Mouse (Mus musculus): ENCODE measurements around the gene Islr. TPM values are rescaled to one million over a fixed set of nuclear protein-coding genes. Genes with fewer than 3 reads are reported as not detected.

The Islr gene
- total RNA-seq, 2 experiments from 2014 or later = 11.9 to 26.1 TPM

GRCm38 (mm10) chr9:58214519-58215180, 10.5 kb upstream of the Islr start:
- peak; percentile 17 for DNase-seq
- Histone ChIP-seq H3K4me3 (no peak overlapping the region), H3K27ac (peak overlapping the region; percentile 38)
- intact Hi-C loops (cut with DNase I) = no loop called here
- no peak for TF ChIP-seq CTCF (IDR thresholded peaks at IDR 0.05)

- intact Hi-C loops (cut with DNase I) = no loop called here
- peak; percentile 12 for DNase-seq
- Histone ChIP-seq H3K27ac (peak overlapping the region; percentile 35; the same call in 1 of the 2 replicates), H3K4me3 (no peak overlapping the region)
- TF ChIP-seq CTCF (IDR thresholded peaks at IDR 0.05) = no peak
Measured at GRCm38 (mm10) chr9:58213865-58214264, 9.8 kb upstream of the Islr start.

DNA sequence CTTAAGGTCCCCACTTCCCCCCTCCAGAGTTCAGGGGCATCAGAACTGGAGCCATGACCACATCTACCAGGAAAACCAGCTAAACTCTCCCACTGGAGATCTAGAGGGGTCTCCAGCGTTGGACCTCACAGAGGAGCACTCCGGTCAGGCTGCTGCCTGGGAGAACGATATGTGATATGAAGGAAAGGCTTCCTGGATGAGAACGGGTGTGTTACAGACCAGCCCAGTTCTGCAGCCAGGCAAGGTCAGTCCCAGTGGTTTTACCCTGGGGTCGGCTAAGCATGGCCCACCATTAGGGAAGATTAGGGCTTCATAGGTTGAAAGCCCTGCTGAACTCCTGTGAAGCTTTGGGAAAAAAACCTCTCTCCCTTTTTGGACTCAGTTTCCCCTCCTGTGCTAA, 9.3 kb upstream of the Islr start:
- intact Hi-C loops (cut with DNase I) = no loop called here
- Histone ChIP-seq H3K4me3 (no peak overlapping the region), H3K27ac (0 out of 2 replicates have a peak overlapping the region, but pooled peaks have one; percentile 35)
- peak; percentile 9 for DNase-seq
- TF ChIP-seq CTCF (IDR thresholded peaks at IDR 0.05) = no peak

DNA sequence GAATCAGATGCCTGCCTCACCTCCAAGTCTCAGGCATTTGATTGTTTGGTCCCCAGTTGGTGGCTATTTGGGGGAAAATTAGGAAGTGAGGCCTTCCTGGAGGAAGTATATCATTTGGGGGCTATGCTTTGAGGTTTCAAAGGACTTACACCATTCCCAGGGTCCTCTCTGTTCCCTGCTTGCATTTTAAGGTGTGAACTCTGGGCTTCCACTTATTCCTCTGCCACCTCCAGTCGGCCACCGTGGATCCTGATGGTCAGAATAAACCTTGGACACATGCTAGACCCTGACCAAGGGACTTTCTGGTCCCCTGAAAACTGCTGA, 6.2 kb upstream of the Islr start:
- H3K27ac ChIP-seq = no peak overlapping the region
- no peak for DNase-seq
- no peak overlapping the region for H3K4me3 ChIP-seq
- intact Hi-C loops (cut with DNase I) = no loop called here
- no peak for TF ChIP-seq CTCF (IDR thresholded peaks at IDR 0.05)

- H3K4me3 ChIP-seq = no peak overlapping the region
- peak; percentile 4 for DNase-seq
- no peak overlapping the region for H3K27ac ChIP-seq
- no peak for TF ChIP-seq CTCF (IDR thresholded peaks at IDR 0.05)
- intact Hi-C loops (cut with DNase I) = no loop called here
Measured at GRCm38 (mm10) chr9:58209462-58210303, 5.6 kb upstream of the Islr start.

DNA sequence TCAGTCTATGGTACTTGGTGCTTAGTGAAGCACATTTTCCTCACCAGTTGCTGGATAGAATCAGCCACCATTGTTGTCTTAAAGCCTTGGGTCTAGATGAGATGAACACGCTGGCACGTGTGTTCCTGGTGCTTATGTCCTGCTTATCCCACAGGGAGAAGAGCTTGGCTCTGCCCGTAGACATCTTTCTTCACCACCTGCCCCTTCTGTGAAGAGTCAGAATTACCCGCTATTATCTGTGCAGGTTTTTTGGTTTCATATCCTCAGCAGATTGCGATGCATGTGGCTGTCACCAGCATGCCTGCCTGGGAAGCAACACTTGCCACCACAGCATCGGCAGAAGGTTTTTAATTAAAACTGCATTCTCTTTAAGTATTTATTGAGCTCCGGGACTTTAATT, 1.9 kb upstream of the Islr start:
- Histone ChIP-seq H3K4me3 (no peak overlapping the region), H3K27ac (no peak overlapping the region)
- no peak for TF ChIP-seq CTCF (IDR thresholded peaks at IDR 0.05)
- peak; percentile 2 for DNase-seq
- intact Hi-C loops (cut with DNase I) = no loop called here

GRCm38 (mm10) chr9:58204448-58205000, 418 bp upstream of the Islr start:
- peak; percentile 98 for TF ChIP-seq CTCF (IDR thresholded peaks at IDR 0.05)

DNA sequence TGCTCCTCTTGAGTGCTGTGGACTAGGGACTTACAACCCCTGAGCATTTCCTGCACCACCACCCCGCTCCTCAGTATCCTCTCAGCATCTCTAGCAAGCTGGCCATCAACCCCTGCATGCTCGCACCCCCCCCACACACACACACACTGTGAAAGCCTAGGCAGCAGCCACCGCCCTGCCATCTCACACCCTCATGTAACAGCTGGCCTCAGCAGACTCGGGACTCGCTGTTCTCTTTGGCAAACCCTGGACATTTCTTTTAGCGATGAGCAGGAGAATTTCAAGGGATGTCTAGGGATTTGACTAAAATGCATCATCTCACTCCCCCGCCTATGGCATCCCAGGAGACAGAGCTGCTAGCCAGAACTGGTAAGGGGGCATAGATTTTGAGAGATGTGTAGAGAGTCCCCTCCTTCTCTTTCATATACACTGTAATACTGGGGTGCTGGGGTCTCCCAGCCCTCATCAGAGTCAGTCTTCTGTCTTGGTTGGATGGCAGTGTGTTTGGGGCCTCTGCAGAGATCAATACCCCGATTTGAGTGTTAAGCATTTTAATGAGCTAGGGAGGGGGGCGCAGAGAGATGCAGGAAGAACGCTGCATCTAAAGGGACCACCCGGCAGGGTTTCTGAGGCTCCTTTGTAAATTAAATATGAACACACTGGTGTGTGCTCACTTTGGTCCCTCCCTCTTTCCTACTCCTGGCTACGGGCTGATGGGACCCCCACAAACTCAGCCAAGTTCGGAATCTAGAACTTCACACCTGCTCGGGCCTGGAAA, 1.2 kb downstream of the Islr start:
- peak; percentile 59 for DNase-seq
- H3K4me3 ChIP-seq = peak overlapping the region; percentile 73
- intact Hi-C loops (cut with DNase I) = no loop called here
- peak overlapping the region; percentile 70 for H3K27ac ChIP-seq
- TF ChIP-seq CTCF (IDR thresholded peaks at IDR 0.05) = no peak

More at GRCm38 (mm10) chr9:58204448-58205000, 418 bp upstream of the Islr start:
- intact Hi-C loops (cut with DNase I) = loop anchor here (1.0 kb wide), 1 partner anchor 166 kb away; no protein-coding TSS in a partner anchor
- DNase-seq = peak; percentile 94
- Histone ChIP-seq H3K4me3 (peak overlapping the region; percentile 73), H3K27ac (peak overlapping the region; percentile 70)

DNA sequence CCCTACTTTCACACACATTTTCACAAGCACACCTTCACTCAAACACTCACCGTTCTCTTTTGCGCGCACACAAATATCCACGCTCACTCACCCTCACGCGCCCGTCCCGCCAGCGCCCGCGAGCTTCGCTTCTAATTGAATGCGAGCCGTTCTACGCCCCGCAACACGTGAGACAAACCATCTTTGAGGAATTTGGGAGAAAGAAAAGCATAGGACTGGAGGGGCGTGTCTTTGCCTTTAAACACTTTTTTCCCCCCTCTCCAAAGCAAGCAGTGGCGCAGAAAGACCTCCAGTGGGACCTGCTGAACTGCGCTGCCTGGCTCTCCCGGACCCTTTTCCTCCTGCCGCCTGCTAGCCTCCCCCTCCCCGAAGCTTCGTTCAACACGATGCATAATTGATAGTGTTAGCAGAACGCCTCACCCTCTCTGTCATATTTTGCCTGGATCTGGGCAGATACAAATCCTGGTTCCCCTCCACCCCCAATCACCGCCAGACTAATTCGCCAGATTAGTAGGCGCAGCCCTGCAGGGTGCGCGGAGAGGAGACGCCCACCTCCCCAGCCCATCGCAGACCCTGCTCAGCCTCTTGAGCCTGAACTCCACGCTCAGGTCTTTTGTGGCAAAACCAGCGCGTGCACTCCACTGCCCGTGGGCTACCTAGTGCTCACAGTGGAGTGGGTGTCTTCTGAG, 2.1 kb downstream of the Islr start:
- Histone ChIP-seq H3K4me3 (peak overlapping the region; percentile 47), H3K27ac (peak overlapping the region; percentile 38; the same call in 1 of the 2 replicates)
- intact Hi-C loops (cut with DNase I) = no loop called here
- TF ChIP-seq CTCF (IDR thresholded peaks at IDR 0.05) = no peak
- DNase-seq = no peak

DNA sequence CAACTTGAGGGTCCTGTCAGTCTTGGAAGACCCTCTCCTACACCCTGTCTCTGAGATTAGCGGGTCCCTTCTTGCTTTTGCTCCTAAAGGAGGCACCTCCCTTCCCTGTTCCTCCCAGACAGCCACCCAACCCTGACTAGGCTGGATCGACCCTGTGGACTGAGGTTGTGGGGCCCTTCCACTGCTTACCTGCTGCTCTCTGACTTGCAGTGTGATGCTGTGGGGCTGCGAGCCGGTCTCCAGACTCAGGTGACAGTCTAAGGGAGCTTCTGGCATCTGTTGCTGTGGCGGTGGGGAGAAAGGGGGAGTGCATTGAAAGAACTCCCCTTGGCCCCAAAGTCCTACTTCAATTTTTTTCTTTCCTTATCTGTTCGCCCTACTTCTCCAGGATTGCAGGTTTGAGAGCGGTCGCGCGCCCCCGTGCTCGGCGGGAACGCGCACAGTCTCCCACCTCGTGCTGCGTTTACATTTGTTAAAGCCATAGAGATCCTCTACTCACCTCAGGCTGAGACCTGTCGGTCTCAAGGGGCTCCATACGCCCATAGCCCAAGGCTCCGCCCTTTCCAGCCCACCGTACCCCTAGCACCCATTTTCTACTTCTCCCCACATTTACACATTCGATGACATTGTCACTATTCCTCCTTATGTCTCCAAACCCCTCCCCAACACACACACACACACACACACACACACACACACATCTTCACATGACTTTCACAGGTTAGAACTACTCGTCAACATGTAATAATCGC, 2.8 kb downstream of the Islr start:
- DNase-seq = no peak
- TF ChIP-seq CTCF (IDR thresholded peaks at IDR 0.05) = no peak
- H3K27ac ChIP-seq = peak overlapping the region; percentile 31; the same call in 1 of the 2 replicates
- peak overlapping the region; percentile 47 for H3K4me3 ChIP-seq
- intact Hi-C loops (cut with DNase I) = no loop called here

Measured in gastrocnemius, adult 2 months (tissue).